Comparison of ENCODE assay signal across 27 mouse cellular contexts in genomic region chr8:95751924-95752323, GRCm38 (mm10).
"Had no signal": no experiment of that assay in that cellular context is flagged by ENCODE, and none has a peak within 500 bp of the region (broad histone marks: within the 10 kb centered on the region; RNA-seq: fewer than 3 reads in every experiment).

No protein-coding gene starts in this region.

- H3K27ac ChIP-seq: limb, embryonic 10.5 days; limb, embryonic 12.5 days; limb, embryonic 13.5 days; limb, embryonic 15.5 days; liver, embryonic 12.5 days; liver, embryonic 13.5 days; liver, embryonic 14.5 days; liver, embryonic 15.5 days; lung, embryonic 15.5 days; macrophage; midbrain, embryonic 10.5 days; midbrain, embryonic 12.5 days; midbrain, embryonic 13.5 days; midbrain, embryonic 15.5 days had no signal

- H3K27me3 ChIP-seq: limb, embryonic 12.5 days; limb, embryonic 13.5 days; limb, embryonic 15.5 days; liver, embryonic 12.5 days; liver, embryonic 13.5 days; liver, embryonic 15.5 days; lung, embryonic 15.5 days; megakaryocyte, embryonic 14.5 days; midbrain, embryonic 12.5 days; midbrain, embryonic 13.5 days; midbrain, embryonic 15.5 days had no signal

- H3K4me3 ChIP-seq: limb, embryonic 10.5 days; limb, embryonic 12.5 days; limb, embryonic 13.5 days; limb, embryonic 15.5 days; liver, embryonic 12.5 days; liver, embryonic 13.5 days; liver, embryonic 15.5 days; lung, embryonic 15.5 days; megakaryocyte, embryonic 14.5 days; midbrain, embryonic 10.5 days; midbrain, embryonic 12.5 days; midbrain, embryonic 13.5 days; midbrain, embryonic 15.5 days; myocyte had no signal

- DNase-seq: left cerebral cortex, postnatal 4 days; liver; liver, embryonic 13.5 days; liver, postnatal 0 days; lung, adult 18-20 months; lung, adult 2 months; lung, embryonic 14.5 days; lung, postnatal 10 days; lung, postnatal 14 days; lung, postnatal 36 days; lung, postnatal 4 days; midbrain, embryonic 14.5 days had no signal

- H3K4me1 ChIP-seq: limb, embryonic 10.5 days; limb, embryonic 12.5 days; limb, embryonic 13.5 days; limb, embryonic 15.5 days; liver, embryonic 12.5 days; liver, embryonic 13.5 days; liver, embryonic 15.5 days; lung, embryonic 15.5 days; megakaryocyte, embryonic 14.5 days; midbrain, embryonic 10.5 days; midbrain, embryonic 12.5 days; midbrain, embryonic 13.5 days; midbrain, embryonic 15.5 days had no signal

- H3K9ac ChIP-seq: limb, embryonic 12.5 days; limb, embryonic 13.5 days; limb, embryonic 15.5 days; liver, embryonic 12.5 days; liver, embryonic 13.5 days; liver, embryonic 14.5 days; liver, embryonic 15.5 days; liver, postnatal 0 days; lung, embryonic 14.5 days; lung, embryonic 15.5 days; midbrain, embryonic 12.5 days; midbrain, embryonic 13.5 days; midbrain, embryonic 15.5 days had no signal
